Mouse (Mus musculus) heart, embryonic 16.5 days (tissue): ENCODE measurements around the gene Spdef. TPM values are rescaled to one million over a fixed set of nuclear protein-coding genes. Genes with fewer than 3 reads are reported as not detected.

Experiments
- ATAC-seq: fragments of 200-750 bp; cut with Nextera tagmentation; replicated peaks from 2 replicates; pipeline ENCODE4 v1.8.0; 2017; ENCODE audit warnings: moderate number of reproducible peaks; ENCODE audit not compliant: insufficient read depth, low FRiP score; ENCODE audit errors: extremely low read depth
- H3K27ac ChIP-seq: fragments of 300-500 bp; sonication (generic); 2 replicates; pipeline ENCODE4 v1.5.1; 2014; ENCODE audit warnings: mild to moderate bottlenecking, low read length, control low read depth, moderate library complexity
- H3K27me3 ChIP-seq: fragments of 300-500 bp; sonication (generic); 2 replicates; pipeline ENCODE4 v1.6.1; 2014; ENCODE audit warnings: low read length, mixed read lengths; ENCODE audit not compliant: control insufficient read depth, insufficient read depth
- H3K36me3 ChIP-seq: fragments of 300-500 bp; sonication (generic); 2 replicates; pipeline ENCODE4 v1.6.1; 2014; ENCODE audit not compliant: control insufficient read depth, insufficient read depth
- H3K4me1 ChIP-seq: fragments of 300-500 bp; sonication (generic); 2 replicates; pipeline ENCODE4 v1.6.1; 2014; ENCODE audit warnings: low read length, mixed read lengths; ENCODE audit not compliant: control insufficient read depth, insufficient read depth
- H3K4me2 ChIP-seq: fragments of 300-500 bp; sonication (generic); 2 replicates; pipeline ENCODE4 v1.6.1; 2014; ENCODE audit warnings: low read depth, mild to moderate bottlenecking, control low read depth, low read length
- H3K4me3 ChIP-seq: fragments of 300-500 bp; sonication (generic); 2 replicates; pipeline ENCODE4 v1.5.1; 2014; ENCODE audit warnings: mild to moderate bottlenecking, control low read depth, low read length
- H3K9ac ChIP-seq: fragments of 300-500 bp; sonication (generic); 2 replicates; pipeline ENCODE4 v1.6.1; 2014; ENCODE audit warnings: low read length, control low read depth
- H3K9me3 ChIP-seq: fragments of 300-500 bp; sonication (generic); replicated peaks from 2 replicates; pipeline ENCODE4 v1.6.1; 2016; ENCODE audit warnings: low read length; ENCODE audit not compliant: control insufficient read depth
- WGBS: fragments of 180-500 bp; shearing (Covaris S2); extraction: QIAGEN DNeasy Blood & Tissue Kit; methylation state at CpG from one replicate; pipeline ENCODE4 v1.1.7; 2014; 5-methylcytosine and 5-hydroxymethylcytosine counted together
- polyA plus RNA-seq: library from polyadenylated mRNA; unstranded; fragments of >200 nt; fragmentation: Nextera tagmentation; extraction: Ambion mirVana; gene quantifications from 2 replicates; pipeline ENCODE4 v1.2.1, GENCODE M21; 2015

Spdef gene
- polyA plus RNA-seq, 1 experiment from 2014 or later, result 0.39 TPM

- H3K9me3 ChIP-seq, result no peaks in the 10 kb centered on the region
- no peak overlapping the region for H3K4me2 ChIP-seq
- no peak overlapping the region for H3K27ac ChIP-seq
- WGBS, result 57% methylated on average over 14 of the region's 14 CpGs
- H3K4me1 ChIP-seq, result 0 out of 2 replicates have a peak, but pooled peaks cover 4% of the 10 kb centered on the region
- H3K36me3 ChIP-seq, result no peaks in the 10 kb centered on the region
- H3K9ac ChIP-seq, result no peak overlapping the region
- peaks cover 15% of the 10 kb centered on the region for H3K27me3 ChIP-seq
- H3K4me3 ChIP-seq, result no peak overlapping the region
- no peak for ATAC-seq
Measured at GRCm38 (mm10) chr17:27719663-27720062, 9.1 kb downstream of the Spdef start.

GRCm38 (mm10) chr17:27718250-27718649 is 10.5 kb downstream of the Spdef start:
- Histone ChIP-seq H3K4me2 (no peak overlapping the region), H3K4me1 (0 out of 2 replicates have a peak, but pooled peaks cover 4% of the 10 kb centered on the region), H3K27me3 (peaks cover 12% of the 10 kb centered on the region), H3K4me3 (no peak overlapping the region), H3K27ac (no peak overlapping the region), H3K9ac (no peak overlapping the region), H3K36me3 (no peaks in the 10 kb centered on the region), H3K9me3 (no peaks in the 10 kb centered on the region)
- WGBS, result 53% methylated on average over 5 of the region's 5 CpGs
- ATAC-seq, result no peak

GRCm38 (mm10) chr17:27716804-27717203 is 12.0 kb downstream of the Spdef start:
- H3K27ac ChIP-seq, result no peak overlapping the region
- ATAC-seq, result no peak

GRCm38 (mm10) chr17:27712832-27713231 is 15.9 kb downstream of the Spdef start:
- ATAC-seq, result no peak
- 79% methylated on average over 1 of the region's 1 CpGs for WGBS
- no peak overlapping the region for H3K9ac ChIP-seq
- 0 out of 2 replicates have a peak, but pooled peaks cover 7% of the 10 kb centered on the region for H3K4me1 ChIP-seq
- no peak overlapping the region for H3K4me2 ChIP-seq
- H3K27ac ChIP-seq, result no peak overlapping the region
- H3K9me3 ChIP-seq, result no peaks in the 10 kb centered on the region
- H3K27me3 ChIP-seq, result peaks cover 10% of the 10 kb centered on the region
- no peak overlapping the region for H3K4me3 ChIP-seq
- no peaks in the 10 kb centered on the region for H3K36me3 ChIP-seq

More at GRCm38 (mm10) chr17:27716804-27717203, 12.0 kb downstream of the Spdef start:
- no peaks in the 10 kb centered on the region for H3K9me3 ChIP-seq
- no peaks in the 10 kb centered on the region for H3K36me3 ChIP-seq
- H3K27me3 ChIP-seq, result peaks cover 12% of the 10 kb centered on the region
- H3K4me3 ChIP-seq, result peak overlapping the region; percentile 31
- H3K9ac ChIP-seq, result no peak overlapping the region
- WGBS, result 5% methylated on average over 16 of the region's 16 CpGs
- peak overlapping the region; percentile 52 for H3K4me2 ChIP-seq
- 0 out of 2 replicates have a peak, but pooled peaks cover 4% of the 10 kb centered on the region for H3K4me1 ChIP-seq

- 76% methylated on average over 5 of the region's 5 CpGs for WGBS
- Histone ChIP-seq H3K4me2 (no peak overlapping the region), H3K27ac (no peak overlapping the region), H3K36me3 (no peaks in the 10 kb centered on the region), H3K9me3 (no peaks in the 10 kb centered on the region), H3K4me3 (no peak overlapping the region), H3K4me1 (0 out of 2 replicates have a peak, but pooled peaks cover 4% of the 10 kb centered on the region), H3K9ac (no peak overlapping the region), H3K27me3 (peaks cover 2% of the 10 kb centered on the region)
- no peak for ATAC-seq
Measured at GRCm38 (mm10) chr17:27709650-27710049, 19.1 kb downstream of the Spdef start.

GRCm38 (mm10) chr17:27707954-27708661 is 20.6 kb downstream of the Spdef start:
- Histone ChIP-seq H3K4me2 (peak overlapping the region; percentile 61), H3K9me3 (no peaks in the 10 kb centered on the region), H3K27ac (no peak overlapping the region), H3K4me1 (0 out of 2 replicates have a peak, but pooled peaks cover 4% of the 10 kb centered on the region), H3K27me3 (peaks cover 2% of the 10 kb centered on the region; the same call in 1 of the 2 replicates), H3K36me3 (no peaks in the 10 kb centered on the region), H3K4me3 (peak overlapping the region; percentile 37), H3K9ac (peak overlapping the region; percentile 37; the same call in 1 of the 2 replicates)
- 4% methylated on average over 25 of the region's 25 CpGs for WGBS
- ATAC-seq, result peak; percentile 85

- no peak overlapping the region for H3K27ac ChIP-seq
- H3K4me1 ChIP-seq, result peaks cover 10% of the 10 kb centered on the region; the same call in 1 of the 2 replicates
- no peak overlapping the region for H3K4me3 ChIP-seq
- no peak overlapping the region for H3K9ac ChIP-seq
- no peak overlapping the region for H3K4me2 ChIP-seq
- no peaks in the 10 kb centered on the region for H3K9me3 ChIP-seq
- no peaks in the 10 kb centered on the region for H3K36me3 ChIP-seq
- no peak for ATAC-seq
- WGBS, result 34% methylated on average over 10 of the region's 10 CpGs
- peaks cover 2% of the 10 kb centered on the region; the same call in 1 of the 2 replicates for H3K27me3 ChIP-seq
Measured at GRCm38 (mm10) chr17:27705661-27706060, 23.1 kb downstream of the Spdef start.

GRCm38 (mm10) chr17:27703961-27704621 is 24.7 kb downstream of the Spdef start:
- Histone ChIP-seq H3K4me1 (peaks cover 10% of the 10 kb centered on the region; the same call in 1 of the 2 replicates), H3K36me3 (no peaks in the 10 kb centered on the region), H3K9me3 (peaks cover 7% of the 10 kb centered on the region; the same call in 1 of the 2 replicates), H3K27ac (no peak overlapping the region), H3K9ac (no peak overlapping the region), H3K4me3 (no peak overlapping the region), H3K4me2 (no peak overlapping the region), H3K27me3 (peaks cover 2% of the 10 kb centered on the region; the same call in 1 of the 2 replicates)
- WGBS, result 63% methylated on average over 5 of the region's 5 CpGs
- no peak for ATAC-seq

GRCm38 (mm10) chr17:27702518-27702917 is 26.2 kb downstream of the Spdef start:
- peaks cover 6% of the 10 kb centered on the region; the same call in 1 of the 2 replicates for H3K4me1 ChIP-seq
- WGBS, result 2% methylated on average over 34 of the region's 34 CpGs
- peak overlapping the region; percentile 72 for H3K4me2 ChIP-seq
- peaks cover under 1% of the 10 kb centered on the region; the same call in 1 of the 2 replicates for H3K27me3 ChIP-seq
- peaks cover 9% of the 10 kb centered on the region; the same call in 1 of the 2 replicates for H3K9me3 ChIP-seq
- H3K36me3 ChIP-seq, result no peaks in the 10 kb centered on the region
- H3K27ac ChIP-seq, result no peak overlapping the region
- H3K9ac ChIP-seq, result peak overlapping the region; percentile 52
- peak; percentile 63 for ATAC-seq
- peak overlapping the region; percentile 43 for H3K4me3 ChIP-seq
